Mouse (Mus musculus): ENCODE results near the gene Fchsd2. TPM values are rescaled to one million over a fixed set of nuclear protein-coding genes. Genes with fewer than 3 reads are reported as not detected.

Fchsd2 gene
- polyA plus RNA-seq, 1 experiment, result 4.5 TPM

DNA sequence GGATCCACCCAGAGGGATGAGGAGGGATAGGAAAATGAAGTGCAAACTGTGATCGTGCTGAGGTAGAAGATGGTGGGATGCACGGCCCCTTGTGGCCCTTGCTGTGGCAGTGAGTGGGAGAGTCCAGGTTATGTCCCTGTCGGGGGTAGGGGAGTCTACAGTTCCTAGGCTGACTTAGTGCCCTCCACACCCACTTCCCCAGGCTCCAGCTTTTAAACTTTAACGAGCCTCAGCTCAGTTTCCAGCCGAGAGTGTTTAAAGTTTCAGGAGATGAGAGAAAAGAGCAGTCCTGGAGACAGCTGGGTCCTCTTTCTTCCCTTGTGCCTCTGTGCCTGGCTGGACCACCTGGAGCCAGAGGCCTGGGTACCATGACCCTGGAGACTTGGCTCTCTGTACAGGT is 234.6 kb downstream of the Fchsd2 start:
- no peak for DNase-seq (ENCODE audit: low read depth, low spot score)
- WGBS, result 37% methylated on average over 5 of the region's 5 CpGs

DNA sequence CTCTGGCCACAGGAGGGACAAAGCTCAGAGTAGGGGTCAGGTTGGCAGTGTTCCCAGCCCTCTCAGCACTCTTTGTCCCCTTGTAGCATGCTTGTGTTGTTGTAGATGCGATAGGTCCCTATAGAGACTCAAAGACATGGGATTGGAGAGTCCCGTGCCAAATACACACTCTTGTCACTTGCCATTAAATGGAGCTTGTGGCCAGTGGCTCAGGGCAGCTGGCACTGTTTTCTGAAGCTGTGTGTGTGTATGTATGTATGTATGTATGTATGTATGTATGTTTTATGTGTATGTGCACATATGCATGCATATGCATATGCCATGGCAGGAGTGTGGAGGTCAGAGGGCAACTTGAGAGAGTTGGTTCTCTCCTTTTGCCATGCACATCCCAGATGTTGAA is 235.1 kb downstream of the Fchsd2 start:
- DNase-seq (ENCODE audit: low read depth, low spot score), result no peak
- WGBS, result 46% methylated on average over 2 of the region's 2 CpGs

DNA sequence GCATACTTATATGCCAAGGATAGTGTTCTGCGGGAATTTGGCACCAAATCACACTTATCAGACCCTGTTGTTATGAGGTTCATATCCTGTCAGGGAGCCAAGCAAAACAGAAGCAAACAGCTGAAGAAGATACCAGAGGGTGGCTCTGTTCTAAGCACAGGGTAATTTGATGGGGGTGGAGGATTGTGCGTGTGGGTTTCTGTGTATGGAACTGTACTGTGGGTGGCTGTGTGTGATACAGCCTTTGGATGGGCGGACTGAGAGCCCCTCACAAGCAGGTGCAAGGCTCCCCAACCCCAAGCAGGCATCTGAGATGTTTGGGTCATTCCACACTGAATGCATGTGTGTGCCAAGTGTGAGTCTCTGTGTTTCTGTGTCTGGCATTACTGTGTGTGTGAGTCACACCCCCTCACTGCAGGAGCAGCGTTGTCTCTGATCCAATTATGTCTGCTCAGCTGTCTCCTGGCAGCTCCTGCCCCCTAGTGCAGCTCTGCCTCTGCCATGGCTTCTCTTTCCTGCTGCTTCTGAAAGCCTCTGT is 236.0 kb downstream of the Fchsd2 start:
- WGBS, result 36% methylated on average over 4 of the region's 4 CpGs

DNA sequence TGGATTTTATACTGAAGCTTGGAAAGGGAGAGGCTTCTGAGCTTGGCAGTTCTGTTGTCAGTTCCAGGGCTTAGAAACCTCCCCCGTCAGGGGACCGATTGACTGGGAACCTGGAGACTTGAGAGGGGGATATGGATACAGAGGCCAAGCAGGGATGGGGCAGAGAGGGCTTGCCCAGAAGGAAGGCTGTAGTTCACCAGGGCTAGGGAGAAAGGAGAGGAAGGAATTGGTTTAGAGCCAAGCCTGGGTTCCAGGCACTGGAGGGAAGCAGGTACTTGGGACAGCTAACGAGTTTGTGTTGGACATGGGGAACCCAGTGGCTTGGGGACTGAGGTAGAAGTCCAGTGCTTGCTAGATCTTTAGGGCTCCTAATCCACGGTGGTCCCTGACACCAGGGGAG is 236.9 kb downstream of the Fchsd2 start:
- WGBS, result 56% methylated on average over 4 of the region's 4 CpGs

More for the DNA sequence above, 236.0 kb downstream of the Fchsd2 start:
- no peak for DNase-seq (ENCODE audit: low read depth, low spot score)

DNA sequence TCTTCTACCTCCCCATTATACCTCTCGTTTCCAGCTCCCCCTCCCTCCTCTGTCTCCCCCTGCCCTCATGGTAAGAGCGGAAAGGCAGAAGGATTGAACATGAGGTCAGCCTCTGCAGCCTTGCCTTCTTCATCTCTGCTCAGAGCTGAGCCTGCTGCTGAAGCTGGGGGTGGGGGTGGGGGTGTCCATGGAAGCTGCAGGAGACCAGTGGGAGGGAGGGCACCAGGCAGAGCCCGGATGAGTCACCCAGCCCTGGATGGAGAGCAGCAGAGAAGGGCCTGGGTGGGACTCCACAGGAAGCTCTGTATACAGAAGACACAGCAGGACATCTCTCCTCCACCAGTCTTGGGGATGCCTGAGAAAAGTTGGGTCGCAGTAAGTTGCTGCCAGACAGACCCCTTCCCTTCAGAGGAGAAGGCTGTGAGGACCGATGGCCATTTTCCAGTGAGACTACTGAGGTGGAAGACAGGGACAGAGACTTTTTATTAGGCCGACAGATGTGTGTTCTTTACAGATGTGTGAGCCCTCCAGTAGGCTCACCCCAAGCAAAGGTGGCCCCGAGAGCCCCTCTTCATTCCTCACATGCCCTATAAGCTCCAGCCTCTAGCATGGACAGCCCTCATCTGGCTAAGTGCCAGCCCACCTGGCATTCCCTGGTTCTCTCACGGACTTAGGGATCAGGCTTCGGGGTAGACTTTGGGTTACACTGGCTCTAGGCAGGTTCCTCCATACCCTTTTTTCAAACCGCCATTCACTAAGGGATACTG is 237.6 kb downstream of the Fchsd2 start:
- DNase-seq (ENCODE audit: low read depth, low spot score), result no peak
- WGBS, result 51% methylated on average over 10 of the region's 10 CpGs

More for the DNA sequence above, 236.9 kb downstream of the Fchsd2 start:
- no peak for DNase-seq (ENCODE audit: low read depth, low spot score)

DNA sequence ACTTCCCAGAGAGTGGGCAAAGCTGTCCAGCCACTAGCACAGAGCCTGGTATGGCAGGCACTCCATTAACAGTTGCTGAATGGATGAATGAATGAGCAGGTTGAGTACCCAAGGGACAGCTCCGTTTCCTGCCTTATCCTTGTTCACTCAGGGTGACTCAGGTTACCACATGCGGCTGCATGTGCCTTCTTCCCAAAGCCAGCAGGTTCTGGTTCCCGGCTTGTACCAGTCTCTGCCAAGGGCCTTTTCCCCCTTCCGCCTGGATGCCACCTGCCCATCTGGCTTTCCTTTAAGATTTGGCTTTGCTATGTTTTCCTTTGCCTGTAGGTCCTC is 238.1 kb downstream of the Fchsd2 start:
- no peak for DNase-seq (ENCODE audit: low read depth, low spot score)
- 63% methylated on average over 4 of the region's 4 CpGs for WGBS

GRCm38 (mm10) chr7:101332045-101332831 is 239.6 kb downstream of the Fchsd2 start:
- WGBS, result 74% methylated on average over 5 of the region's 5 CpGs
- no peak for DNase-seq (ENCODE audit: low read depth, low spot score)

Other genes starting within 250 kb of the Fchsd2 start
- gene Relt, start 229.4 kb upstream of the Fchsd2 start, polyA plus RNA-seq (2012; rRNA removed), result 6.9 and 7.2 TPM in 2 replicates
- gene Arhgef17, start 160.8 kb upstream of the Fchsd2 start, polyA plus RNA-seq (2012; rRNA removed), result 5.0 and 6.5 TPM in 2 replicates
- 29.1 TPM in 2 replicates for gene P2ry6, start 118.2 kb upstream of the Fchsd2 start, polyA plus RNA-seq (2012; rRNA removed)
- gene P2ry2, start 80.0 kb upstream of the Fchsd2 start, polyA plus RNA-seq (2012; rRNA removed), result 17.6 and 25.9 TPM in 2 replicates
- 10.4 and 15.0 TPM in 2 replicates for gene Atg16l2, start 209.4 kb downstream of the Fchsd2 start, polyA plus RNA-seq (2012; rRNA removed)
- gene Stard10, start 224.2 kb downstream of the Fchsd2 start, polyA plus RNA-seq (2012; rRNA removed), result 246 and 277 TPM in 2 replicates